Mouse (Mus musculus): ENCODE measurements around the gene Crip1. TPM values are rescaled to one million over a fixed set of nuclear protein-coding genes. Genes with fewer than 3 reads are reported as not detected.
A peak's percentile ranks its signal among the peaks of the same experiment; 100 is the strongest.

The Crip1 gene
- polyA plus RNA-seq, 1 experiment from 2014 or later: 74.9 TPM

- H3K9me3 ChIP-seq: no peaks in the 10 kb centered on the region
- 81% methylated on average over 5 of the region's 5 CpGs for WGBS
- no peak overlapping the region for H3K4me2 ChIP-seq
- no peak overlapping the region for H3K4me3 ChIP-seq
- no peaks in the 10 kb centered on the region for H3K27me3 ChIP-seq
- ATAC-seq (ENCODE audit: low read depth): no peak
- H3K27ac ChIP-seq (replicated peaks): no peak overlapping the region
- H3K9ac ChIP-seq: no peak overlapping the region
- peaks cover 98% of the 10 kb centered on the region for H3K36me3 ChIP-seq
- peaks cover 8% of the 10 kb centered on the region for H3K4me1 ChIP-seq (replicated peaks)
Measured at GRCm38 (mm10) chr12:113133861-113134403, 12.2 kb upstream of the Crip1 start.

GRCm38 (mm10) chr12:113134502-113134901 lies 11.6 kb upstream of the Crip1 start:
- Histone ChIP-seq H3K27me3 (no peaks in the 10 kb centered on the region), H3K27ac (replicated peaks) (no peak overlapping the region), H3K9ac (no peak overlapping the region), H3K9me3 (no peaks in the 10 kb centered on the region), H3K4me3 (no peak overlapping the region), H3K4me1 (replicated peaks) (peaks cover 14% of the 10 kb centered on the region), H3K4me2 (no peak overlapping the region), H3K36me3 (peaks cover 92% of the 10 kb centered on the region)
- WGBS: 92% methylated on average over 4 of the region's 4 CpGs
- no peak for ATAC-seq (ENCODE audit: low read depth)

GRCm38 (mm10) chr12:113135401-113135800 lies 10.7 kb upstream of the Crip1 start:
- Histone ChIP-seq H3K9me3 (no peaks in the 10 kb centered on the region), H3K4me3 (no peak overlapping the region), H3K4me2 (no peak overlapping the region), H3K27ac (replicated peaks) (no peak overlapping the region), H3K36me3 (peaks cover 83% of the 10 kb centered on the region), H3K9ac (no peak overlapping the region), H3K27me3 (no peaks in the 10 kb centered on the region), H3K4me1 (replicated peaks) (peaks cover 18% of the 10 kb centered on the region)
- WGBS: 92% methylated on average over 7 of the region's 7 CpGs
- ATAC-seq (ENCODE audit: low read depth): no peak

GRCm38 (mm10) chr12:113136492-113137020 lies 9.6 kb upstream of the Crip1 start:
- 80% methylated on average over 17 of the region's 17 CpGs for WGBS
- Histone ChIP-seq H3K27ac (replicated peaks) (no peak overlapping the region), H3K9ac (no peak overlapping the region), H3K9me3 (no peaks in the 10 kb centered on the region), H3K4me1 (replicated peaks) (peaks cover 28% of the 10 kb centered on the region), H3K4me2 (no peak overlapping the region), H3K27me3 (no peaks in the 10 kb centered on the region), H3K36me3 (peaks cover 72% of the 10 kb centered on the region), H3K4me3 (no peak overlapping the region)
- no peak for ATAC-seq (ENCODE audit: low read depth)

- no peaks in the 10 kb centered on the region for H3K9me3 ChIP-seq
- ATAC-seq (ENCODE audit: low read depth): no peak
- 90% methylated on average over 18 of the region's 18 CpGs for WGBS
- H3K9ac ChIP-seq: no peak overlapping the region
- no peak overlapping the region for H3K27ac ChIP-seq (replicated peaks)
- no peaks in the 10 kb centered on the region for H3K27me3 ChIP-seq
- no peak overlapping the region for H3K4me2 ChIP-seq
- peaks cover 38% of the 10 kb centered on the region for H3K4me1 ChIP-seq (replicated peaks)
- H3K36me3 ChIP-seq: peaks cover 62% of the 10 kb centered on the region
- no peak overlapping the region for H3K4me3 ChIP-seq
Measured at GRCm38 (mm10) chr12:113137260-113138213, 8.6 kb upstream of the Crip1 start.

- Histone ChIP-seq H3K4me2 (no peak overlapping the region), H3K9ac (no peak overlapping the region), H3K36me3 (peaks cover 55% of the 10 kb centered on the region), H3K9me3 (no peaks in the 10 kb centered on the region), H3K4me3 (no peak overlapping the region), H3K27me3 (no peaks in the 10 kb centered on the region), H3K4me1 (replicated peaks) (peaks cover 46% of the 10 kb centered on the region), H3K27ac (replicated peaks) (peak overlapping the region; percentile 87)
- 79% methylated on average over 6 of the region's 6 CpGs for WGBS
- ATAC-seq (ENCODE audit: low read depth): no peak
Measured at GRCm38 (mm10) chr12:113138291-113138690, 7.8 kb upstream of the Crip1 start.

- Histone ChIP-seq H3K4me3 (peak overlapping the region; percentile 69), H3K27ac (replicated peaks) (peak overlapping the region; percentile 87), H3K9ac (peak overlapping the region; percentile 79), H3K27me3 (no peaks in the 10 kb centered on the region), H3K36me3 (peaks cover 55% of the 10 kb centered on the region), H3K4me1 (replicated peaks) (peaks cover 51% of the 10 kb centered on the region), H3K9me3 (no peaks in the 10 kb centered on the region), H3K4me2 (peak overlapping the region; percentile 88)
- peak; percentile 6 for ATAC-seq (ENCODE audit: low read depth)
- WGBS: 33% methylated on average over 11 of the region's 11 CpGs
Measured at GRCm38 (mm10) chr12:113138901-113139864, 6.9 kb upstream of the Crip1 start.

- ATAC-seq (ENCODE audit: low read depth): peak; percentile 89
- peak within 1 kb of the TSS; percentile 79 for H3K9ac ChIP-seq
- peaks cover 55% of the 10 kb centered on the region for H3K36me3 ChIP-seq
- H3K4me1 ChIP-seq (replicated peaks): peaks cover 51% of the 10 kb centered on the region
- H3K27me3 ChIP-seq: no peaks in the 10 kb centered on the region
- H3K4me3 ChIP-seq: peak within 1 kb of the TSS; percentile 69
- no peaks in the 10 kb centered on the region for H3K9me3 ChIP-seq
- peak within 1 kb of the TSS; percentile 88 for H3K4me2 ChIP-seq
- H3K27ac ChIP-seq (replicated peaks): peak within 1 kb of the TSS; percentile 87
- WGBS: under 1% methylated on average over 68 of the region's 68 CpGs
Measured at GRCm38 (mm10) chr12:113139908-113140615, 6.1 kb upstream of the Crip1 start, which contains the start of gene Crip2. TSS of gene Crip2 (plus strand) at chr12:113140236.

GRCm38 (mm10) chr12:113140616-113141411 lies 5.3 kb upstream of the Crip1 start:
- H3K27me3 ChIP-seq: no peaks in the 10 kb centered on the region
- H3K4me3 ChIP-seq: peak overlapping the region; percentile 69
- ATAC-seq (ENCODE audit: low read depth): no peak; the same call in 1 of the 2 replicates
- H3K9me3 ChIP-seq: no peaks in the 10 kb centered on the region
- peaks cover 51% of the 10 kb centered on the region for H3K4me1 ChIP-seq (replicated peaks)
- H3K9ac ChIP-seq: peak overlapping the region; percentile 79
- H3K27ac ChIP-seq (replicated peaks): peak overlapping the region; percentile 87
- peak overlapping the region; percentile 88 for H3K4me2 ChIP-seq
- 2% methylated on average over 47 of the region's 49 CpGs for WGBS
- peaks cover 55% of the 10 kb centered on the region for H3K36me3 ChIP-seq

- Histone ChIP-seq H3K4me1 (replicated peaks) (peaks cover 56% of the 10 kb centered on the region), H3K27ac (replicated peaks) (peak overlapping the region; percentile 87), H3K4me3 (peak overlapping the region; percentile 69), H3K4me2 (peak overlapping the region; percentile 88), H3K9ac (peak overlapping the region; percentile 79), H3K27me3 (no peaks in the 10 kb centered on the region), H3K36me3 (peaks cover 47% of the 10 kb centered on the region), H3K9me3 (no peaks in the 10 kb centered on the region)
- ATAC-seq (ENCODE audit: low read depth): no peak
- WGBS: 28% methylated on average over 8 of the region's 8 CpGs
Measured at GRCm38 (mm10) chr12:113141531-113141973, 4.6 kb upstream of the Crip1 start.

All from neural tube, embryonic 13.5 days (tissue).